Comparison of ENCODE assay signal across 8 mouse cellular contexts in genomic region chr5:124445621-124446293, GRCm38 (mm10). TPM values are rescaled to one million over a fixed set of nuclear protein-coding genes. Genes with fewer than 3 reads are reported as not detected.
A peak's percentile ranks its signal among the peaks of the same experiment; 100 is the strongest.
DNase-seq lines count a peak whose midpoint lies in the region; ATAC-seq and TF ChIP-seq lines count a peak whose summit lies in the region.

No protein-coding gene starts in this region.

- peak overlapping the region; percentile 90 for H3K4me3 ChIP-seq in forebrain, embryonic 13.5 days
- H3K4me3 ChIP-seq in hindbrain, postnatal 0 days (ENCODE audit: low read length) = peak overlapping the region; percentile 89
- H3K4me3 ChIP-seq in liver, embryonic 14.5 days (ENCODE audit: insufficient read depth in 1 of 2, low read depth in 2 of 2, low read length in 2 of 2) = peak overlapping the region; percentile 79 to 86
- peak overlapping the region; percentile 84 for H3K4me3 ChIP-seq in neural tube, embryonic 14.5 days (ENCODE audit: low read depth, low read length)

- no peaks in the 10 kb centered on the region for H3K27me3 ChIP-seq in forebrain, embryonic 13.5 days
- no peaks in the 10 kb centered on the region for H3K27me3 ChIP-seq in hindbrain, postnatal 0 days (ENCODE audit: insufficient read depth, low read length)
- no peaks in the 10 kb centered on the region for H3K27me3 ChIP-seq in liver, embryonic 14.5 days (ENCODE audit: control insufficient read depth, insufficient read depth, low read length)
- H3K27me3 ChIP-seq in neural tube, embryonic 14.5 days (ENCODE audit: control insufficient read depth, insufficient read depth, low read length) = no peaks in the 10 kb centered on the region

- ATAC-seq in forebrain, embryonic 13.5 days = peak; percentile 74
- peak; percentile 61 for ATAC-seq in hindbrain, postnatal 0 days
- peak; percentile 70 for ATAC-seq in liver, embryonic 14.5 days (ENCODE audit: insufficient read depth)
- ATAC-seq in neural tube, embryonic 14.5 days (ENCODE audit: low read depth) = peak; percentile 58

- peak; percentile 39 for DNase-seq in cerebellum, adult 11 months
- no peak for DNase-seq in cerebellum, adult 9-10 months
- DNase-seq in adrenal gland, postnatal 25 days = peak; percentile 62
- peak; percentile 30 for DNase-seq in hindbrain, postnatal 0 days (ENCODE audit: low spot score)
- peak in 1 of 3 experiments; percentile 39 for DNase-seq in liver, embryonic 14.5 days (ENCODE audit: low read depth in 3 of 3, low spot score in 3 of 3)
- DNase-seq in urinary bladder, postnatal 25 days (ENCODE audit: low spot score) = peak; percentile 44

- 0% methylated on average over 13 of the region's 77 CpGs for WGBS in forebrain, embryonic 13.5 days
- 4% methylated on average over 22 of the region's 77 CpGs for WGBS in hindbrain, postnatal 0 days
- under 1% methylated on average over 49 of the region's 77 CpGs for WGBS in liver, embryonic 14.5 days (ENCODE audit: insufficient replicate concordance)
- 1% methylated on average over 34 of the region's 77 CpGs for WGBS in neural tube, embryonic 14.5 days

- H3K27ac ChIP-seq in forebrain, embryonic 13.5 days = peak overlapping the region; percentile 80
- peak overlapping the region; percentile 77 for H3K27ac ChIP-seq in hindbrain, postnatal 0 days
- peak overlapping the region; percentile 86 for H3K27ac ChIP-seq in liver, embryonic 14.5 days
- H3K27ac ChIP-seq in neural tube, embryonic 14.5 days (ENCODE audit: low read depth, low read length) = peak overlapping the region; percentile 74

- H3K4me2 ChIP-seq in forebrain, embryonic 13.5 days = peak overlapping the region; percentile 86
- H3K4me2 ChIP-seq in hindbrain, postnatal 0 days (ENCODE audit: low read depth, low read length) = peak overlapping the region; percentile 72
- peak overlapping the region; percentile 70 for H3K4me2 ChIP-seq in liver, embryonic 14.5 days (ENCODE audit: low read depth)
- H3K4me2 ChIP-seq in neural tube, embryonic 14.5 days (ENCODE audit: low read depth, low read length) = peak overlapping the region; percentile 93

- peaks cover 34% of the 10 kb centered on the region for H3K4me1 ChIP-seq in forebrain, embryonic 13.5 days
- peaks cover 3% of the 10 kb centered on the region; the same call in 1 of the 2 replicates for H3K4me1 ChIP-seq in hindbrain, postnatal 0 days (ENCODE audit: insufficient read depth, low read length)
- peaks cover 50 to 63% of the 10 kb centered on the region in 2 experiments for H3K4me1 ChIP-seq in liver, embryonic 14.5 days (replicated peaks; ENCODE audit: control insufficient read depth in 2 of 2, insufficient read depth in 2 of 2, low read length in 1 of 2)
- H3K4me1 ChIP-seq in neural tube, embryonic 14.5 days (ENCODE audit: control insufficient read depth, insufficient read depth, low read length) = peaks cover 14% of the 10 kb centered on the region

- no peak for TF ChIP-seq CTCF in hindbrain, postnatal 0 days (IDR thresholded peaks at IDR 0.05; ENCODE audit: low read depth)
- TF ChIP-seq CTCF in liver, embryonic 14.5 days (IDR thresholded peaks at IDR 0.05; ENCODE audit: low read depth) = no peak

- TF ChIP-seq EP300 in liver, embryonic 14.5 days (IDR thresholded peaks at IDR 0.05; ENCODE audit: low read depth) = no peak

- peak overlapping the region; percentile 91 for H3K9ac ChIP-seq in forebrain, embryonic 13.5 days
- H3K9ac ChIP-seq in hindbrain, postnatal 0 days (replicated peaks; ENCODE audit: low read length) = peak overlapping the region; percentile 91
- H3K9ac ChIP-seq in liver, embryonic 14.5 days (replicated peaks) = peak overlapping the region; percentile 80
- peak overlapping the region; percentile 93 for H3K9ac ChIP-seq in neural tube, embryonic 14.5 days (replicated peaks; ENCODE audit: low read depth, low read length)

- no peaks in the 10 kb centered on the region for H3K9me3 ChIP-seq in forebrain, embryonic 13.5 days (replicated peaks)
- H3K9me3 ChIP-seq in hindbrain, postnatal 0 days (ENCODE audit: low read length) = no peaks in the 10 kb centered on the region
- no peaks in the 10 kb centered on the region for H3K9me3 ChIP-seq in liver, embryonic 14.5 days (ENCODE audit: control insufficient read depth, low read length)
- H3K9me3 ChIP-seq in neural tube, embryonic 14.5 days (ENCODE audit: control insufficient read depth, low read length) = no peaks in the 10 kb centered on the region

- H3K36me3 ChIP-seq in forebrain, embryonic 13.5 days (ENCODE audit: poor library complexity, severe bottlenecking) = peaks cover 35% of the 10 kb centered on the region
- peaks cover 34% of the 10 kb centered on the region for H3K36me3 ChIP-seq in hindbrain, postnatal 0 days (ENCODE audit: insufficient read depth, low read length)
- peaks cover 43% of the 10 kb centered on the region for H3K36me3 ChIP-seq in liver, embryonic 14.5 days (replicated peaks; ENCODE audit: control insufficient read depth, insufficient read depth, low read depth)
- H3K36me3 ChIP-seq in neural tube, embryonic 14.5 days (ENCODE audit: control insufficient read depth, insufficient read depth, low read length) = peaks cover 32% of the 10 kb centered on the region

RNA-seq across cellular contexts. Expression of gene Kmt5a, which starts 6.0 kb away (rescaled TPM):
- 216 and 296 TPM in 2 replicates for total RNA-seq in adrenal gland, postnatal 25 days (2021)
- 30.0 and 30.6 TPM in 2 replicates for polyA plus RNA-seq in forebrain, embryonic 13.5 days (2015; fragmentation: Nextera tagmentation; extraction: Ambion mirVana)
- 28.0 and 48.5 TPM in 2 replicates for total RNA-seq in hindbrain, postnatal 0 days (2014; rRNA removed)
- 17.2 and 20.5 TPM in 2 replicates for polyA plus RNA-seq in hindbrain, postnatal 0 days (2015; fragmentation: Nextera tagmentation; extraction: Ambion mirVana)
- 47.6 and 58.6 TPM in 2 replicates for polyA plus RNA-seq in liver, embryonic 14.5 days (2012; rRNA removed)
- 51.8 and 68.8 TPM in 2 replicates for polyA plus RNA-seq in liver, embryonic 14.5 days (2014; fragmentation: Nextera tagmentation; extraction: Ambion mirVana)
- polyA plus RNA-seq in neural tube, embryonic 14.5 days (2014; fragmentation: Nextera tagmentation; extraction: Ambion mirVana) = 15.9 and 21.5 TPM in 2 replicates

RNA-seq across cellular contexts. Expression of gene Sbno1, which starts 20.0 kb away (rescaled TPM):
- total RNA-seq in adrenal gland, postnatal 25 days (2021) = 91.4 and 104 TPM in 2 replicates
- polyA plus RNA-seq in forebrain, embryonic 13.5 days (2015; fragmentation: Nextera tagmentation; extraction: Ambion mirVana) = 120 TPM in 2 replicates
- total RNA-seq in hindbrain, postnatal 0 days (2014; rRNA removed) = 30.4 and 35.9 TPM in 2 replicates
- polyA plus RNA-seq in hindbrain, postnatal 0 days (2015; fragmentation: Nextera tagmentation; extraction: Ambion mirVana) = 71.0 and 73.6 TPM in 2 replicates
- polyA plus RNA-seq in liver, embryonic 14.5 days (2012; rRNA removed) = 9.0 and 12.6 TPM in 2 replicates
- polyA plus RNA-seq in liver, embryonic 14.5 days (2014; fragmentation: Nextera tagmentation; extraction: Ambion mirVana) = 34.2 and 35.1 TPM in 2 replicates
- 101 and 102 TPM in 2 replicates for polyA plus RNA-seq in neural tube, embryonic 14.5 days (2014; fragmentation: Nextera tagmentation; extraction: Ambion mirVana)

RNA-seq across cellular contexts. Expression of gene Rilpl2, which starts 32.4 kb away (rescaled TPM):
- 27.0 TPM in 2 replicates for total RNA-seq in adrenal gland, postnatal 25 days (2021)
- polyA plus RNA-seq in forebrain, embryonic 13.5 days (2015; fragmentation: Nextera tagmentation; extraction: Ambion mirVana) = 19.3 and 22.3 TPM in 2 replicates
- 25.6 and 38.8 TPM in 2 replicates for total RNA-seq in hindbrain, postnatal 0 days (2014; rRNA removed)
- 33.2 and 34.8 TPM in 2 replicates for polyA plus RNA-seq in hindbrain, postnatal 0 days (2015; fragmentation: Nextera tagmentation; extraction: Ambion mirVana)
- 5.9 and 8.1 TPM in 2 replicates for polyA plus RNA-seq in liver, embryonic 14.5 days (2012; rRNA removed)
- polyA plus RNA-seq in liver, embryonic 14.5 days (2014; fragmentation: Nextera tagmentation; extraction: Ambion mirVana) = 7.8 and 9.6 TPM in 2 replicates
- 22.9 and 28.7 TPM in 2 replicates for polyA plus RNA-seq in neural tube, embryonic 14.5 days (2014; fragmentation: Nextera tagmentation; extraction: Ambion mirVana)

RNA-seq across cellular contexts. Expression of gene Snrnp35, which starts 37.2 kb away (rescaled TPM):
- 20.7 TPM in 2 replicates for total RNA-seq in adrenal gland, postnatal 25 days (2021)
- polyA plus RNA-seq in forebrain, embryonic 13.5 days (2015; fragmentation: Nextera tagmentation; extraction: Ambion mirVana) = 27.2 and 27.8 TPM in 2 replicates
- total RNA-seq in hindbrain, postnatal 0 days (2014; rRNA removed) = 4.0 and 17.2 TPM in 2 replicates
- 13.9 and 17.3 TPM in 2 replicates for polyA plus RNA-seq in hindbrain, postnatal 0 days (2015; fragmentation: Nextera tagmentation; extraction: Ambion mirVana)
- 3.0 and 7.4 TPM in 2 replicates for polyA plus RNA-seq in liver, embryonic 14.5 days (2012; rRNA removed)
- 4.5 and 5.8 TPM in 2 replicates for polyA plus RNA-seq in liver, embryonic 14.5 days (2014; fragmentation: Nextera tagmentation; extraction: Ambion mirVana)
- polyA plus RNA-seq in neural tube, embryonic 14.5 days (2014; fragmentation: Nextera tagmentation; extraction: Ambion mirVana) = 8.9 and 12.0 TPM in 2 replicates
